Mouse (Mus musculus) CD4-positive, CD25-positive, alpha-beta regulatory T cell, adult 4 months (primary cell): ENCODE measurements around the gene Gm9045. TPM values are rescaled to one million over a fixed set of nuclear protein-coding genes. Genes with fewer than 3 reads are reported as not detected.
"Not testable (repeated sequence)": the region's sequence is repeated elsewhere in the genome, so short reads cannot be mapped to it uniquely, and the experiment has no call there.

Experiments
- ATAC-seq: one replicate; pipeline ENCODE4 v1.8.0; 2017
- polyA plus RNA-seq, 2 experiments: library from polyadenylated mRNA; unstranded; fragments of 100-300 nt; shearing (Covaris generic); gene quantifications; one replicate each; pipeline ENCODE4 v1.2.1; 2017

Gene Gm9045
- under 1 TPM in 1 of 2 experiments, not detected in 1; 0.13 TPM for polyA plus RNA-seq

DNA sequence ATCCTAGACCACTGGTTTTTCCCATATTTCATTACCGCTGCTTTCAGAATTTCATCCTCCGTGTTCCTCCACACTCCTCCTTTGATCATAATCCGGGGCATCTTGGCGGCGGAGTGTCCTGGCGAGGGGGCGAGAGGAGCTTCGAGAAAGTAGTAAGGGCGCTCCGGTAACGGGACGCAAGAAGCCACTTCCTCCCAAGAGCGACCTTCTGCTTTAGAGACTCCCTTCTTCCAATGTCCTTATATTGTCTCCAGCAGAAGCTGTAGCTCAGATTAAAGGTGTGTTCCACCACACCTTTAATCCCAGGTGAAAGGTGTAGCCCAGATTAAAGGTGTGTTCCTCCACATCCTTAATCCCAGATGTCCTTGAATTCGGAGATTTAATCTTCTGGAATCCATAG is at the start of gene Gm9045:
Gene Gm9045, minus strand, starts transcription at position 101 of the 400 bp plus-strand sequence.
- ATAC-seq: not testable (repeated sequence)

GRCm38 (mm10) chr10:118370443-118370842 is 32.8 kb upstream of the Gm9045 start:
- peak; percentile 98 for ATAC-seq

- ATAC-seq: no peak
Observed at GRCm38 (mm10) chr10:118369518-118369917, 31.9 kb upstream of the Gm9045 start.

- not testable (repeated sequence) for ATAC-seq
Observed at GRCm38 (mm10) chr10:118354005-118354404, 16.4 kb upstream of the Gm9045 start, which contains the start of gene Gm9049. Gene Gm9049 (minus strand): TSS chr10:118354105.

- ATAC-seq: not testable (repeated sequence)
Observed at GRCm38 (mm10) chr10:118348579-118348978, 10.9 kb upstream of the Gm9045 start, which contains the start of gene Gm9048. Gene Gm9048 (minus strand): TSS chr10:118348679.

GRCm38 (mm10) chr10:118343155-118343554 is 5.5 kb upstream of the Gm9045 start, which contains the start of gene Gm9046:
Gene Gm9046 (minus strand): TSS chr10:118343255.
- ATAC-seq: not testable (repeated sequence)

DNA sequence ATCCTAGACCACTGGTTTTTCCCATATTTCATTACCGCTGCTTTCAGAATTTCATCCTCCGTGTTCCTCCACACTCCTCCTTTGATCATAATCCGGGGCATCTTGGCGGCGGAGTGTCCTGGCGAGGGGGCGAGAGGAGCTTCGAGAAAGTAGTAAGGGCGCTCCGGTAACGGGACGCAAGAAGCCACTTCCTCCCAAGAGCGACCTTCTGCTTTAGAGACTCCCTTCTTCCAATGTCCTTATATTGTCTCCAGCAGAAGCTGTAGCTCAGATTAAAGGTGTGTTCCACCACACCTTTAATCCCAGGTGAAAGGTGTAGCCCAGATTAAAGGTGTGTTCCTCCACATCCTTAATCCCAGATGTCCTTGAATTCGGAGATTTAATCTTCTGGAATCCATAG is 5.3 kb downstream of the Gm9045 start, which contains the start of gene Gm9044:
Gene Gm9044, minus strand, starts transcription at position 101 of the 400 bp plus-strand sequence.
- ATAC-seq: not testable (repeated sequence)

DNA sequence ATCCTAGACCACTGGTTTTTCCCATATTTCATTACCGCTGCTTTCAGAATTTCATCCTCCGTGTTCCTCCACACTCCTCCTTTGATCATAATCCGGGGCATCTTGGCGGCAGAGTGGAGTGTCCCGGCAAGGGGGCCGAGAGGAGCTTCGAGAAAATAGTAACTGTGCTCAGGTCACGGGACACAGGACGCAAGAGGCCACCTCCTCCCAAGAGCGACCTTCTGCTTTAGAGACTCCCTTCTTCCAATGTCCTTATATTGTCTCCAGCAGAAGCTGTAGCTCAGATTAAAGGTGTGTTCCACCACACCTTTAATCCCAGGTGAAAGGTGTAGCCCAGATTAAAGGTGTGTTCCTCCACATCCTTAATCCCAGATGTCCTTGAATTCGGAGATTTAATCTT is 10.8 kb downstream of the Gm9045 start, which contains the start of gene Gm9040:
Gene Gm9040, minus strand, starts transcription at position 101 of the 400 bp plus-strand sequence.
- ATAC-seq: not testable (repeated sequence)

GRCm38 (mm10) chr10:118319024-118319423 is 18.6 kb downstream of the Gm9045 start:
- ATAC-seq: no peak

DNA sequence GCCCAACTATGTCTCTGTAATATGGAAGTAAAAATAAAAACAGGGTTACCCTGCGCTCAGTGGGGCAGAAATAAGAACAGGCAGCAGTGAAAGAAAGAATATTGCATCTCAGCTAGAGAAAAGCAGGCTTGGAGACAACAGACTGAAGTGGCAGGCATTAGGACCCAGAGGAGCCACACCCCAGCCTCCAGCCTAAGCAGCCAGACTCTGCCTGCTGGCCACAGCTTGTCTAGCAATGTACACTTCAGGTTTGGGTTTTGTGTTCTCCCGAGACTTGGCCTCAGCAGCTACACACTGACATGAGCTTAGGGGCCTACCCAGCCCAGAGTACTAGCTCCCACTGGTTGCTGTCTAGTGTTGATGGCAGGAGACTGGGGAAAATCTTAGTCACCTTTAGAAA is 35.5 kb downstream of the Gm9045 start:
- peak; percentile 45 for ATAC-seq

DNA sequence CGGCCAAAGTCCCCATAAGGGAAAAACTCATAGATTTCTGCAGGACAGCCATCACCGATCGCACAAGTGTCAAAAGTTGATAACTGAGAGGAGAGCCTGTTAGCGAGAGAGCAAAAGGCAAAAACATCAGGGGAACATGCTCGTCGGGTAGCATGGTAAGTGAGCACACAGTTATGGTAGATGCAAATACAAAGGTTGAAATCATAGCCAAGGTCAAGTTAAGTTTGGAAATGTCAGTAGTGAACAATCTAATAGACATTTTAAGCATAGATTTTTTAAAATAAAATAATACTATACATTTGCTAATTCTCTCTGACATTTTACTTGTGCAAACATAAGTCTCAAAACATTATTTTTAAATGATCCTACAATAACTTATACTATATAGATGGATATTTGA is 42.7 kb downstream of the Gm9045 start, which contains the start of gene Iltifb:
Gene Iltifb, minus strand, starts transcription at position 101 of the 400 bp plus-strand sequence.
- no peak for ATAC-seq

Other genes with a start within 250 kb of the Gm9045 start
- gene Mdm1, start 196.0 kb downstream of the Gm9045 start, polyA plus RNA-seq: 1 to 10 TPM; 7.6 to 7.8 TPM
- not detected for gene Il22, start 132.9 kb downstream of the Gm9045 start, polyA plus RNA-seq
- not detected for gene Gm32717, start 97.1 kb downstream of the Gm9045 start, polyA plus RNA-seq
- gene Gm32802, start 79.1 kb downstream of the Gm9045 start, polyA plus RNA-seq: not detected
- not detected for gene Iltifb, start 42.8 kb downstream of the Gm9045 start, polyA plus RNA-seq
- not detected for gene Gm9040, start 10.9 kb downstream of the Gm9045 start, polyA plus RNA-seq
- gene Gm9044, start 5.4 kb downstream of the Gm9045 start, polyA plus RNA-seq: not detected
- gene Gm9046, start 5.4 kb upstream of the Gm9045 start, polyA plus RNA-seq: under 1 TPM in 1 of 2 experiments, not detected in 1; 0.42 TPM
- not detected for gene Gm9048, start 10.8 kb upstream of the Gm9045 start, polyA plus RNA-seq
- gene Gm9049, start 16.3 kb upstream of the Gm9045 start, polyA plus RNA-seq: under 1 TPM in 1 of 2 experiments, not detected in 1; 0.13 TPM
- gene Ifng, start 103.2 kb upstream of the Gm9045 start, polyA plus RNA-seq: 10 to 100 TPM in 1 of 2 experiments, 1 to 10 TPM in 1; 5.5 to 10.6 TPM